Mouse (Mus musculus): ENCODE data around the gene Scamp1. TPM values are rescaled to one million over a fixed set of nuclear protein-coding genes. Genes with fewer than 3 reads are reported as not detected.
A peak's percentile ranks its signal among the peaks of the same experiment; 100 is the strongest.

The Scamp1 gene
- polyA plus RNA-seq, 1 experiment from 2014 or later, result 121 TPM

DNA sequence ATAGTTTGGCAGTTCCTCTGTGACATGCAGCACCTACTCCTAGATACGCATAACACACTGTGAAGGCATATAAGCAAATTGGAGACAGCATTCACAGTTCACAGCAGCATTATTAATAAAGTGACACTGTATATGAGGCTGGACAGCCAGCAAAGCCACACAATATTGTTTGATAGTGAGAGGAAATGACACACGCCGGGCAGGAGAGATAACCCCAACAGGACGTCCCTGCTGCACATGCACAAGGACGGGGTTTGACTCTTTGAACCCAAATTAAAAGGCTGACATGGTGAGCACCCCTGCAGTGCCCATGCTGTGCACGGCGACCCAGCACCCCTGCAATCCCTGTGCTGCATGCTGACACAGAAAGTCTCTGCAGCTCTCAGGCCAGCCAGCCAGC, 17.5 kb downstream of the Scamp1 start:
- no peak overlapping the region for H3K4me3 ChIP-seq (replicated peaks)
- H3K9me3 ChIP-seq, result no peaks in the 10 kb centered on the region
- no peaks in the 10 kb centered on the region for H3K36me3 ChIP-seq
- no peak overlapping the region for H3K27ac ChIP-seq
- H3K4me2 ChIP-seq (replicated peaks), result no peak overlapping the region
- H3K9ac ChIP-seq (replicated peaks), result no peak overlapping the region
- ATAC-seq, result no peak
- WGBS, result 51% methylated on average over 7 of the region's 7 CpGs
- H3K27me3 ChIP-seq, result no peaks in the 10 kb centered on the region
- H3K4me1 ChIP-seq (replicated peaks), result peaks cover 9% of the 10 kb centered on the region

GRCm38 (mm10) chr13:94267190-94267589, 18.5 kb downstream of the Scamp1 start:
- Histone ChIP-seq H3K9ac (replicated peaks) (no peak overlapping the region), H3K27me3 (no peaks in the 10 kb centered on the region), H3K9me3 (no peaks in the 10 kb centered on the region), H3K27ac (no peak overlapping the region), H3K4me2 (replicated peaks) (no peak overlapping the region), H3K4me3 (replicated peaks) (no peak overlapping the region), H3K36me3 (no peaks in the 10 kb centered on the region), H3K4me1 (replicated peaks) (peaks cover 9% of the 10 kb centered on the region)
- WGBS, result 74% methylated on average over 4 of the region's 4 CpGs
- ATAC-seq, result no peak

DNA sequence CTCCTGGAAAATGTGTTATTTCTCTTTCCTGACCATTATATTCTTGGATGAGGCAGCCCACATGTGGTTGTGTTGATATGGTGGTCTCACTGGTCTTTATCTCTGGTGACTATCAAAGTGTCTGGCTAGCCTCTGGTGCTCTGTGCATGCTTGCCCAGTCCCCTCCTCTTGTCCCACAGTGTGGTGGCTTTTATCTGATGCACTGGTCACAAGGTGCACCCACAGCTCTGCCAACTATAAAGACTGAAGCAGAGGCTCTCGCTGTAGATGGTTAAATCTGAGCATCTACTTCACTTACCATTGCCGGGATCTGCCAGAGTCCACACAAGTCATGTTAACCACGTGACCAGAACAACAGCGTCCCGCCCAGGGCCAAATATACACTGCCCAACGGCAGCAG, 19.1 kb downstream of the Scamp1 start:
- H3K4me3 ChIP-seq (replicated peaks), result no peak overlapping the region

GRCm38 (mm10) chr13:94265291-94265690, 20.4 kb downstream of the Scamp1 start:
- WGBS, result 77% methylated on average over 3 of the region's 3 CpGs
- Histone ChIP-seq H3K36me3 (no peaks in the 10 kb centered on the region), H3K9me3 (no peaks in the 10 kb centered on the region), H3K4me3 (replicated peaks) (no peak overlapping the region), H3K4me1 (replicated peaks) (peaks cover 9% of the 10 kb centered on the region), H3K27me3 (no peaks in the 10 kb centered on the region), H3K9ac (replicated peaks) (no peak overlapping the region), H3K4me2 (replicated peaks) (no peak overlapping the region), H3K27ac (no peak overlapping the region)
- no peak for ATAC-seq

More for the DNA sequence above, 19.1 kb downstream of the Scamp1 start:
- Histone ChIP-seq H3K9me3 (no peaks in the 10 kb centered on the region), H3K36me3 (no peaks in the 10 kb centered on the region), H3K27me3 (no peaks in the 10 kb centered on the region), H3K27ac (no peak overlapping the region), H3K9ac (replicated peaks) (no peak overlapping the region), H3K4me1 (replicated peaks) (peaks cover 9% of the 10 kb centered on the region), H3K4me2 (replicated peaks) (no peak overlapping the region)
- no peak for ATAC-seq
- 94% methylated on average over 6 of the region's 6 CpGs for WGBS

- H3K4me3 ChIP-seq (replicated peaks), result no peak overlapping the region
- H3K9ac ChIP-seq (replicated peaks), result no peak overlapping the region
- no peak overlapping the region for H3K4me2 ChIP-seq (replicated peaks)
- H3K27ac ChIP-seq, result no peak overlapping the region
- H3K36me3 ChIP-seq, result no peaks in the 10 kb centered on the region
- no peaks in the 10 kb centered on the region for H3K9me3 ChIP-seq
- 82% methylated on average over 5 of the region's 5 CpGs for WGBS
- H3K4me1 ChIP-seq (replicated peaks), result peaks cover 9% of the 10 kb centered on the region
- ATAC-seq, result no peak
- no peaks in the 10 kb centered on the region for H3K27me3 ChIP-seq
These were observed 21.7 kb downstream of the Scamp1 start for GRCm38 (mm10) chr13:94263943-94264342.

DNA sequence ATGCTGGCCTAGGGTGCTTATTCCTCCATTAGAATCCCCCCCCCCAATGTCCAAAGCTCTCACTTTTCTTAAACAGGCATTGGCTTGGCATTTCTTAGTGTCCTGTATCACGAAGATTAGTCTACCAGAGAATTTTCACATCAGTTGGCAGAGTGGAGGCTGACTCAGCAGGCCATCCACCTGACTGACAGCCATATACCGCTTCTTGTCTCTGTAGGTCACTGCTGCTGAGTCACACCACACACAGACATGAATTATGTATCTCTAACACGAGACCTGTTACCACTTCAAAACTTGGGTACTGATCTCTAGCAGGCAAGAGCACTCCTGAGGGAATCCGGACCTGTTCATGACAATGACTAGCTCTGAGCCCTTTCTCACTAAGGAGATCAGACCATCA, 23.1 kb downstream of the Scamp1 start:
- H3K27ac ChIP-seq, result no peak overlapping the region
- no peaks in the 10 kb centered on the region for H3K27me3 ChIP-seq
- no peaks in the 10 kb centered on the region for H3K9me3 ChIP-seq
- peaks cover 7% of the 10 kb centered on the region for H3K4me1 ChIP-seq (replicated peaks)
- no peak overlapping the region for H3K4me2 ChIP-seq (replicated peaks)
- H3K9ac ChIP-seq (replicated peaks), result no peak overlapping the region
- 72% methylated on average over 4 of the region's 4 CpGs for WGBS
- no peak overlapping the region for H3K4me3 ChIP-seq (replicated peaks)
- no peaks in the 10 kb centered on the region for H3K36me3 ChIP-seq
- no peak for ATAC-seq

- Histone ChIP-seq H3K9ac (replicated peaks) (no peak overlapping the region), H3K4me2 (replicated peaks) (no peak overlapping the region), H3K27ac (no peak overlapping the region), H3K4me3 (replicated peaks) (no peak overlapping the region), H3K9me3 (no peaks in the 10 kb centered on the region), H3K4me1 (replicated peaks) (peaks cover 12% of the 10 kb centered on the region), H3K27me3 (no peaks in the 10 kb centered on the region), H3K36me3 (no peaks in the 10 kb centered on the region)
- ATAC-seq, result no peak
- 86% methylated on average over 6 of the region's 6 CpGs for WGBS
These were observed 24.0 kb downstream of the Scamp1 start for GRCm38 (mm10) chr13:94261624-94262023.

- Histone ChIP-seq H3K9ac (replicated peaks) (no peak overlapping the region), H3K9me3 (no peaks in the 10 kb centered on the region), H3K27me3 (no peaks in the 10 kb centered on the region), H3K27ac (no peak overlapping the region), H3K36me3 (no peaks in the 10 kb centered on the region), H3K4me2 (replicated peaks) (no peak overlapping the region), H3K4me3 (replicated peaks) (no peak overlapping the region), H3K4me1 (replicated peaks) (peaks cover 12% of the 10 kb centered on the region)
- no peak for ATAC-seq
- 90% methylated on average over 8 of the region's 8 CpGs for WGBS
These were observed 24.7 kb downstream of the Scamp1 start for GRCm38 (mm10) chr13:94260961-94261360.

GRCm38 (mm10) chr13:94259210-94259609, 26.4 kb downstream of the Scamp1 start:
- Histone ChIP-seq H3K4me1 (replicated peaks) (peaks cover 12% of the 10 kb centered on the region), H3K27me3 (no peaks in the 10 kb centered on the region), H3K9me3 (no peaks in the 10 kb centered on the region), H3K27ac (no peak overlapping the region), H3K9ac (replicated peaks) (no peak overlapping the region), H3K4me3 (replicated peaks) (no peak overlapping the region), H3K36me3 (no peaks in the 10 kb centered on the region), H3K4me2 (replicated peaks) (no peak overlapping the region)
- WGBS, result 88% methylated on average over 5 of the region's 5 CpGs
- ATAC-seq, result no peak

DNA sequence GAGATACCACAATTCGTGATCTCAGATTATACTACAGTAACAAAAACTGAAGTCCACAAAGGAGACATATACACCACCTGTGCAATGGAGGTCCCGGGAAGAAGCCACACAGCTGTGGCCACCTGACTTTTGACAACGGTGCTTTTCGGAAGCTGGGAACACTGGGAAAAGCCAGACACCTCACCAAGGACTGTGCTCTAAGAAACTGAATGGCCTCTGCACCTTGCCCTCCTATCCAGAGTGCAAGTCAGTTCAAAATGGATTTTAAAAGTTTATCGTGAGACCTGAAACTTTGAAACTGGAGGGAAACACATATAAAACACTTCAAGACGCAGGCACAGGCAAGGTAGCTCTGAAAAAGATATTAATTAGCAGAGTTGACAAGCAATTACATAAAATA, 27.1 kb downstream of the Scamp1 start:
- no peaks in the 10 kb centered on the region for H3K9me3 ChIP-seq
- no peaks in the 10 kb centered on the region for H3K36me3 ChIP-seq
- no peak overlapping the region for H3K27ac ChIP-seq
- H3K4me3 ChIP-seq (replicated peaks), result no peak overlapping the region
- H3K9ac ChIP-seq (replicated peaks), result no peak overlapping the region
- H3K27me3 ChIP-seq, result no peaks in the 10 kb centered on the region
- peaks cover 12% of the 10 kb centered on the region for H3K4me1 ChIP-seq (replicated peaks)
- ATAC-seq, result no peak
- H3K4me2 ChIP-seq (replicated peaks), result no peak overlapping the region
- WGBS, result 91% methylated on average over 6 of the region's 6 CpGs

GRCm38 (mm10) chr13:94257711-94258110, 27.9 kb downstream of the Scamp1 start:
- H3K36me3 ChIP-seq, result no peaks in the 10 kb centered on the region
- H3K9me3 ChIP-seq, result no peaks in the 10 kb centered on the region
- H3K4me3 ChIP-seq (replicated peaks), result no peak overlapping the region
- no peak for ATAC-seq
- peak overlapping the region; percentile 26; the same call in 1 of the 2 replicates for H3K27ac ChIP-seq
- no peaks in the 10 kb centered on the region for H3K27me3 ChIP-seq
- 69% methylated on average over 2 of the region's 2 CpGs for WGBS
- peaks cover 12% of the 10 kb centered on the region for H3K4me1 ChIP-seq (replicated peaks)
- no peak overlapping the region for H3K9ac ChIP-seq (replicated peaks)
- no peak overlapping the region for H3K4me2 ChIP-seq (replicated peaks)

DNA sequence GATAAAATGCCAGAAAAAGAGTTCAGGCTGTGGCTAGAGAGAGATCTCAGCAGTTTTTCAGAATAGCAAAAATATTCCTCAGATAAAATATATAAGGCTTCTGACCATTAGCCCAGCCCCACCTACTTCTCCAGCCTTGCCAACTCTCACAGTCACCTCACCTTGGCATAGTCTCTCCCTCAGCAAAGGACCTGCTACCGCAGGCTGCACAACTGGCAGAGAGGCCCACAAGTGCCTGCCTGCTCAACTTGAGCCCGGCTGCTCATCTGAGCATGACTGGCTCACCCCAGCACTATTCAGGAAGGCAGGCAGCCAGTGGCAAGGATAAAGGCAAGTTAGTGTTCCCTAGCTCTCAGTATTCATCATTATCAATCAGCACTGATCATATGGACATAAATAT, 30.5 kb downstream of the Scamp1 start:
- no peak for ATAC-seq

DNA sequence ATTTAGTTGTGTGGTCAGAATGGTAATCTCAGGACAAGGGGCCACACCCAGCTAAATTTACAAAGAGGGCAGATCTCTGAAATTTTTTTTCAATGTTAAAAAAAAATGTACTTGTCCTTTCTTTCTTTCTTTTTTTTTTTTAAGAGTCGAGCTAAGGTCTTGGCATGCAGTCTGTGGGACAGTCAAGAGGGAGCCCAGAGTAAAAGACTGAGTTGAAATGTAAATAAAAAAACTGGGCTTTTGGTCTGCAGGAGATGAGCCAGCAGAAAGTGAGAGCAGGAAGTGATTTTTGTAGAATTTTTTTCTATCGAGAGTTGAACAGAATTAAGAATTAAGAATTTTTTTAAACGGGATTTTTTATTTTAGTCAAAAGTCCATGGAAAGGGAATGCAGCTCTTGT, 31.4 kb downstream of the Scamp1 start:
- Histone ChIP-seq H3K9me3 (no peaks in the 10 kb centered on the region), H3K9ac (replicated peaks) (no peak overlapping the region), H3K36me3 (no peaks in the 10 kb centered on the region), H3K27ac (no peak overlapping the region), H3K4me2 (replicated peaks) (no peak overlapping the region), H3K27me3 (no peaks in the 10 kb centered on the region), H3K4me3 (replicated peaks) (no peak overlapping the region), H3K4me1 (replicated peaks) (peaks cover 12% of the 10 kb centered on the region)
- 92% methylated on average over 3 of the region's 3 CpGs for WGBS
- ATAC-seq, result no peak

More for the DNA sequence above, 30.5 kb downstream of the Scamp1 start:
- no peak overlapping the region for H3K27ac ChIP-seq
- H3K27me3 ChIP-seq, result no peaks in the 10 kb centered on the region
- H3K36me3 ChIP-seq, result no peaks in the 10 kb centered on the region
- peaks cover 12% of the 10 kb centered on the region for H3K4me1 ChIP-seq (replicated peaks)
- H3K4me3 ChIP-seq (replicated peaks), result no peak overlapping the region
- H3K9me3 ChIP-seq, result no peaks in the 10 kb centered on the region
- no peak overlapping the region for H3K4me2 ChIP-seq (replicated peaks)
- H3K9ac ChIP-seq (replicated peaks), result no peak overlapping the region
- 96% methylated on average over 2 of the region's 2 CpGs for WGBS

All from midbrain, embryonic 13.5 days (tissue).